Mouse (Mus musculus): ENCODE results near the gene Mbd5.

Mbd5 gene

GRCm38 (mm10) chr2:48948841-48949584 is at the start of gene Mbd5:
Gene Mbd5 (plus strand): TSS chr2:48949508.
- peak; percentile 99 to 100 for DNase-seq

GRCm38 (mm10) chr2:48908866-48909265 is 40.4 kb upstream of the Mbd5 start:
- peak; percentile 21 to 39 for DNase-seq

DNA sequence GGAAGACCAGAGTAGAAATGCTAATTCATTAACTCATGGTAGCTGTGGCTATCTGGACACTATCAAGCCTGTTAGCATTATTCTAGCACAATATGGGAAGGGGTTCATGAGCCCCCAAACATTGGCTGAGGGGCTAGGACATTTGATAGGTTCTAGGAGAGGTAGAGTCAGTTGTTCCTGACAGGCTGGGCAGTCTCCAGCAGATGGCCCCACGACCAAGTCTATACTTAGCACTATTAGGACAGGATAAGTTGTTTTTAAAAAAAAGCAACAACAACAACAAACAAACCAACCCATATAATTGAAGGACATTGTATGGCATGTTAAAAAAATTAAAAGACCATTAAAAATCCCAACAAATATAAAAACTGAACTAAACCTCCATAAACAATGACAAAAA is 35.1 kb upstream of the Mbd5 start:
- DNase-seq = peak; percentile 9 to 21

- DNase-seq = no peak
Measured at GRCm38 (mm10) chr2:48915832-48916231, 33.5 kb upstream of the Mbd5 start.

DNA sequence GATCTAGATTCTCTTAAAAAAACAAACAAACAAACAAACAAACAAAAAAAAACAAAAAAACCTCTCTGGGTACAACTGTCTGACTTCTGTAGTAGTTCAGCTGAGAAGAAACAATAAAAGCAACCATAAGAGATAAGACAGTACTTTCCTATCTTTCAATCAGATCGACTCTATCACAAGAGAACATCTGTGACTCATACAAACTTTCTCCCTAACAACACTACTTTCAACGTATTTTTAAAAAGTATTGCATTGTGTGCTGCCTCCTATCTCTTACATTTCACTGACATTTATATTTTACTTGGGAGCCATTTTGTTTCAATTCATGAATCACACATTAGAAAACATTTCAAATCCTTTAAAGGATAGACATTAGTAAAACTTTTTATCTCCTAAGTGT is 14.2 kb upstream of the Mbd5 start:
- DNase-seq = no peak

GRCm38 (mm10) chr2:48947761-48948160 is 1.5 kb upstream of the Mbd5 start:
- DNase-seq = no peak

- no peak for DNase-seq
Measured at GRCm38 (mm10) chr2:48949743-48950251, 489 bp downstream of the Mbd5 start.

- no peak for DNase-seq
Measured at GRCm38 (mm10) chr2:48950252-48950315, 776 bp downstream of the Mbd5 start, which contains the start of gene Orc4. Gene Orc4 (minus strand): TSS chr2:48950277.

DNA sequence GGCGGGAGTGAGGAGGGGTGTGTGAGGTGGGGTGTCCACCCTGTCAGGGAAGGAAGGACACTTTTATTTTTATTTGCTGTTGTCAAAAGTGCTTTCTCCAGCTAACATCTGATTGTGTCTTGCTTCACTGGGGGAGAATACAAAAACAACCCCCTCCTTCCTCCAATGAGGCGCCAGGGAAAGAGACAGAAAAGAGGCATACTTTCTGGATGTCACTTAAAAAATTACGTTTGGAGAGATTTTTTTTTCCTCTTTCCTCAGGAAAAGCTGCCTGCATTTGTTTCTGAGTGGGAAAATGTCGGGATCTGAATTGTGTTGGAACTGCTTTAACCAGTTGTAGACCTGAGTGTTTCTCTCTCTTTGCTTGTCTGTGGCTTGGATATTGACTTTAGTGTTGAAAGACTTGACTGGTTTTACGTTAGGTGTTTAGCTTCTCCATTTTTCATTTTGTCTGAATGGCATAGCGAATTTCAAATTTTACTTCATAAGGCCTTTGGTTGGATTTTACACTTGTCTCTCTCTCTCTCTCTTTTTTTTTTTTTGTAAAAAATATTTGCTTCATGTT is 1.1 kb downstream of the Mbd5 start:
- DNase-seq = no peak

GRCm38 (mm10) chr2:48956591-48956990 is 7.3 kb downstream of the Mbd5 start:
- no peak for DNase-seq

DNA sequence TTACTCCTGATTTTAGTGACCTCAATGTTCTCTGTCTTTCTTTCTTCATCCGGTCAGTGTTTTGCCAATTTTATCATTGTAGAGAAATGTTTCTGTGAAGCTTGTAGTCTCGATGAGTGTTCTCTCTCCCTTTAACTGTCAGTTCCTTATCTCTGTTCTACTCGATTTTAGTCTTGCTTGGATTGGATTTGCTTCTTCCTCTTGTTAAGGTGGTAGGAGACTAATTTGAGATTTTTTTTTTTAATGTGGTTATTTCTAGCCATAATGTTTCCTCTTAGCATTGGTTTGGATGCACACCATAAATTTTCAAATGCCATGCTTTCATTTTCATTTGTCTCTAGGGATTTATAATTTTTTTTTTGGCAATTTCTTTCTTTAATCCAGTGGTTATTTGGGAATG is 29.6 kb downstream of the Mbd5 start:
- DNase-seq = no peak

GRCm38 (mm10) chr2:48990322-48990721 is 41.0 kb downstream of the Mbd5 start:
- no peak for DNase-seq

- DNase-seq = no peak
Measured at GRCm38 (mm10) chr2:49040481-49040880, 91.2 kb downstream of the Mbd5 start.

DNA sequence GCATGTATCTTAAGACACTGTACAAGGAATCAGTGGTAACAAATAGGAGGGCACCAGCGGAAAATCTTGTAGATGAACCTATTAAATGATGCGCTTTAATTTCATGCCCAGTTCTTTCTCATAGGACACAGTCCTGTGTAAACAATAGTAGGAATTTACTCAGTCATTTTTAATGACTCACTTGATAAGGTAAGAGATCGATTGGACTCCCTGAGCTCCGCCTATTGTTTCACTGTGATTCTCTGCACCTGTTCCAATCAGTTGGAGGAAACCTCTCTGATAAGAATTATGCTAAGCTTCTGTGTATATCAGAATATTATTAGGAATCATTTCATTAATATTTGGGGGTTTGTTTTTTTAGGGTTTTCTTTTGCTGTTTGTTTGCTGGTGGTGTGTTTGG is 100.7 kb downstream of the Mbd5 start:
- DNase-seq = no peak

- DNase-seq = no peak
Measured at GRCm38 (mm10) chr2:49067886-49068285, 118.6 kb downstream of the Mbd5 start.

GRCm38 (mm10) chr2:49084966-49085365 is 135.7 kb downstream of the Mbd5 start:
- no peak for DNase-seq

DNA sequence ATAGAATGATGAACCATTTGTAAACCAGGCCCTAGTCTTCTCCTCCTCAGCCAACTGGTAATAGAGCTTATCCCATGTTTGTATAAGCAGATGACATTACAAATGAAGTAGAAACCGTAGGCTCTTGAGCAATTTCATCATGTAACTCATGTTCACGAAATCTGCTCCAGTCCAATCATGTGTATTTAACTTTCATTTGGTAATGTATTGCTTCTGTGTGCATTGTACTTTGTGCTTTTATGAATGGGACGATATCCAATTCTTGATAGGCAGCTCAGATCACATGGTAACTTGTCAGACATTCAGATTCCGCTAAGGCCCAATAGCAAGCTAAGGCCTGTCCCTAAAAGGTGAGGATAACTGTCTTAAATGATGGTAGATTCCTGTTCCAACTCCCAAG is 141.5 kb downstream of the Mbd5 start:
- DNase-seq = no peak

GRCm38 (mm10) chr2:49096765-49097164 is 147.5 kb downstream of the Mbd5 start:
- peak in 1 of 2 experiments; percentile 18 for DNase-seq

- no peak for DNase-seq
Measured at GRCm38 (mm10) chr2:49108906-49109305, 159.6 kb downstream of the Mbd5 start.

GRCm38 (mm10) chr2:49119875-49120274 is 170.6 kb downstream of the Mbd5 start:
- peak in 1 of 2 experiments; percentile 11 for DNase-seq

DNA sequence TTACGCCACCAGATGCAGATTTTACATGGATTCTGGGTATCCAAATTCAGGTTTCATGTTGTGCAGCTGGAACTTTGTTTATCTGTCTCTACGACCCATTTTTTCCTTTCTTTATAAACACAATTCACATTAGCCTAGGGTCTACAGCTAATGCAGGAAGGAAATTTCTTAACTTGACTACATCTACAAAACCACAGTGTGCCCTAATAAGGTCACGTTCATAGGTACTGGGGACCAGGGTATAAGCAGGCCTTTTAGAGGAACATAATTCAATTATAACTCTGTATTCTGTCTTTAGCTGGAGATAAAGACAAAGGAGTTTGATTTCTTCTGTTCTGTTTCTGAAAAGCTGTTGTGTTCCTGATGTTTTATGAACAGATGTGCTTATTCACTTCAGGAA is 172.3 kb downstream of the Mbd5 start:
- no peak for DNase-seq

DNA sequence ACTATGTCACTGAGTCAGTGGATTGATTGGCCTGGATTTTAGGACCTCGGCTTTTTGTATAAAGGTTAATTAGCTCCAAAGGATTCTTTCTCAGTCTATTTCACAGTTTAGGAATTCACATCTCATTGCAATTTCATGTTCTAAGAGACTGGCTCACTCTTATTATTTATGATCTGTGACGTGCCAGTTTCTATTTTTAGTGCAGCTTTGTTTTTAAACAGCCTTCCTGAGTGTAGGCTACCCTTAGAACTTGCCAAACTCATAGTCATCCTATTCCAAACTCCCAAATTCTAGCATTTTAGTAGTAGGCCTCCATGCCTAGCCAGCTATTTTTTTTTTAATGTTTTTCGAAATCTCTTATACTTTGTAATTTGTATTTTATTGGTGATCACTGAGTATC is 192.9 kb downstream of the Mbd5 start:
- no peak for DNase-seq

DNA sequence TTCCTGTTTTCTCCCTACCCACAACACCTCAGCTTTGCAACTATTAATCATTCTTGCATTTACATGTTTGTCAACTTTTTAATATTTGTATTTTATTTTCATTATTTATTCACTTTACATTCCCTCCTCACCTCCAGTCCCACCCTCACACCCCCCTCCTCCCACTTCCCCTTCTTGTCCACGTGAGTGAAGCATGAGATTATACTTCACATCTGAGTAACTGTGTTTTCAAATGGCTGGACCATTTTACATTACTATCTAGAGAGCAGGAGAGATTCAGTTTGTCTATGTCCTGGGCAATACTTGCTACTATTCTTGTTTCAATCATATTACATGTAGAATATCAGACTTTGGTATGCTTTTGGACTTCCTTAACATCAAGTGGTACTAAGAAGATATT is 204.3 kb downstream of the Mbd5 start:
- no peak for DNase-seq

- no peak for DNase-seq
Measured at GRCm38 (mm10) chr2:49160232-49160947, 211.1 kb downstream of the Mbd5 start.

GRCm38 (mm10) chr2:49169766-49170165 is 220.5 kb downstream of the Mbd5 start:
- peak; percentile 77 to 81 for DNase-seq
